Mouse (Mus musculus) embryonic facial prominence, embryonic 12.5 days (tissue): ENCODE measurements around the gene Rab37. TPM values are rescaled to one million over a fixed set of nuclear protein-coding genes. Genes with fewer than 3 reads are reported as not detected.

Source experiments
- ATAC-seq: fragments of 200-750 bp; cut with Nextera tagmentation; 2 replicates; pipeline ENCODE4 v1.8.0; 2017; ENCODE audit not compliant: insufficient number of reproducible peaks, insufficient read depth, low FRiP score, low TSS enrichment
- H3K27ac ChIP-seq: fragments of 300-500 bp; sonication (generic); 2 replicates; pipeline ENCODE4 v1.5.1; 2016; ENCODE audit warnings: mild to moderate bottlenecking
- H3K27me3 ChIP-seq: fragments of 300-500 bp; sonication (generic); 2 replicates; pipeline ENCODE4 v1.6.1; 2016; ENCODE audit warnings: mild to moderate bottlenecking, moderate library complexity
- H3K36me3 ChIP-seq: fragments of 300-500 bp; sonication (generic); 2 replicates; pipeline ENCODE4 v1.6.1; 2016; ENCODE audit warnings: mild to moderate bottlenecking
- H3K4me1 ChIP-seq: fragments of 300-500 bp; sonication (generic); 2 replicates; pipeline ENCODE4 v1.6.1; 2016
- H3K4me2 ChIP-seq: fragments of 300-500 bp; sonication (generic); replicated peaks from 2 replicates; pipeline ENCODE4 v1.6.1; 2016; ENCODE audit warnings: mild to moderate bottlenecking, moderate library complexity
- H3K4me3 ChIP-seq: fragments of 300-500 bp; sonication (generic); 2 replicates; pipeline ENCODE4 v1.5.1; 2016; ENCODE audit warnings: mild to moderate bottlenecking
- H3K9ac ChIP-seq: fragments of 300-500 bp; sonication (generic); 2 replicates; pipeline ENCODE4 v1.6.1; 2016; ENCODE audit warnings: mild to moderate bottlenecking, moderate library complexity
- H3K9me3 ChIP-seq: fragments of 300-500 bp; sonication (generic); 2 replicates; pipeline ENCODE4 v1.6.1; 2016; ENCODE audit warnings: mild to moderate bottlenecking, moderate library complexity
- WGBS: fragments of 180-500 bp; shearing (Covaris S2); methylation state at CpG from one replicate; pipeline ENCODE4 v1.1.7; 2016; 5-methylcytosine and 5-hydroxymethylcytosine counted together
- polyA plus RNA-seq: library from polyadenylated mRNA; unstranded; fragments of >200 nt; fragmentation: Nextera tagmentation; extraction: Ambion mirVana; gene quantifications from 2 replicates; pipeline ENCODE4 v1.2.1, GENCODE M21; 2016

The Rab37 gene
- polyA plus RNA-seq, 1 experiment from 2014 or later: 2.1 TPM

DNA sequence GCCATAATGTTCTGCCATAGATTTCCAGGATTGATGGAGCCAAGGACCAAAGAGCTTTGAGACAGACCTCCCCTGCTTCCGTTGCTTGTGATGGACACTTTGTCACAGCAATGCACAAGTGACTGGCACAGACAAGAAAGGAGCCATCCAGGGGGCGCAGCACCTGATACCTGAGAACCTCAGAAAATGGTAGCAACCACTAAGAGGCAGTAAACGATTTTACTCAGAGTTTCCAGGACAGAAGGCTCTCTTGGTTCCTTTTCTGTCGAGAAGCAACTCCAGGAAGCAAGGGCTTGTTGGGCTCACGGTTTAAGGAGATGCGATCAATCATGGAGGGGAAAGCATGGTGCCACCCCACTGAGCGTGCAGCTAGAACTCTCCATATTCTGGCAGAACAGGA lies 5.0 kb upstream of the Rab37 start:
- H3K4me1 ChIP-seq: peaks cover under 1% of the 10 kb centered on the region
- no peaks in the 10 kb centered on the region for H3K9me3 ChIP-seq
- ATAC-seq: no peak
- H3K36me3 ChIP-seq: no peaks in the 10 kb centered on the region
- no peak overlapping the region for H3K27ac ChIP-seq
- WGBS: 67% methylated on average over 7 of the region's 7 CpGs
- H3K4me3 ChIP-seq: no peak overlapping the region
- peaks cover 42% of the 10 kb centered on the region for H3K27me3 ChIP-seq
- no peak overlapping the region for H3K9ac ChIP-seq
- H3K4me2 ChIP-seq: no peak overlapping the region

DNA sequence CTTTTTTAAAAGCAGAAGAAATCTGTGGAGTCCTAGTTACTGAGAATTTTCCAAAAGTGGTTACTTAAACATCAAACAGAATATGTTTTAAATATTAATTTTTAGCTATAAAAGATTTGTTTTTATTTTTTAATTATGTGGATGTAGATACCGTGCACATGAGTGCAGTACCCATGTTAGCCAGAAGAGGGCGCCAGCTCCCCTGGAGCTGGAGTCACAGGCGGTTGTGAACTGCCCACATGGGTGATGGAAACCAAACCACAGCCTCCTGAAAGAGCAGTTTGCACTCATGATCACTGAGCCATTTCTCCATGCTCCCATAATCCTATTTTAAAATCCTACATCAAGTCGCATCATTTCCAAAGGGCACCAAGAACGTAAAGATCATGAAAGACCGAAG lies 1.4 kb upstream of the Rab37 start:
- H3K27me3 ChIP-seq: peaks cover 44% of the 10 kb centered on the region
- H3K4me1 ChIP-seq: peaks cover 10% of the 10 kb centered on the region
- no peaks in the 10 kb centered on the region for H3K9me3 ChIP-seq
- ATAC-seq: no peak
- H3K4me2 ChIP-seq: no peak overlapping the region
- no peak overlapping the region for H3K4me3 ChIP-seq
- H3K9ac ChIP-seq: no peak overlapping the region
- no peak overlapping the region for H3K27ac ChIP-seq
- no peaks in the 10 kb centered on the region for H3K36me3 ChIP-seq
- WGBS: 66% methylated on average over 6 of the region's 6 CpGs

DNA sequence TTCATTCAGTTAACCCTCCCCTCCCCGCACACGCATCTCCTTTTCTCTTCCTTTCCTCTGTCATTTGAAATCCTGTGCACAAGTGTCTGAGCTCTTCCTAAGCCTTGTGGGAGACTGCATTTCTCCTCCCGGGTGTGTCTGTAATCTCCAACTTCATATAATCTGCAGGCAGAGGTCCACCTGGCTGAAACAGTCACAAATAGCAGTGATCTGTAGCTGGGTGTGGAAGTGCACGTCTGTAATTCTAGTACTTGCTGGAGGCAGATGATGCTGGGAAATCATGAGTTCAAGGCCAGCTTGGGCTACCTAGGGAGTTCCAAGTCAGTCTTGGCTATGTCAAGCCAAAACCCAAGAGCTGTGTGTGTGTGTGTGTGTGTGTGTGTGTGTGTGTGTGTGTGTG lies 909 bp downstream of the Rab37 start:
- Histone ChIP-seq H3K36me3 (no peaks in the 10 kb centered on the region), H3K9ac (no peak overlapping the region), H3K4me2 (peak overlapping the region; percentile 41), H3K4me1 (peaks cover 10% of the 10 kb centered on the region), H3K27ac (no peak overlapping the region), H3K9me3 (no peaks in the 10 kb centered on the region), H3K27me3 (peaks cover 29% of the 10 kb centered on the region), H3K4me3 (peak overlapping the region; percentile 13; the same call in 1 of the 2 replicates)
- 15% methylated on average over 4 of the region's 4 CpGs for WGBS
- no peak for ATAC-seq

DNA sequence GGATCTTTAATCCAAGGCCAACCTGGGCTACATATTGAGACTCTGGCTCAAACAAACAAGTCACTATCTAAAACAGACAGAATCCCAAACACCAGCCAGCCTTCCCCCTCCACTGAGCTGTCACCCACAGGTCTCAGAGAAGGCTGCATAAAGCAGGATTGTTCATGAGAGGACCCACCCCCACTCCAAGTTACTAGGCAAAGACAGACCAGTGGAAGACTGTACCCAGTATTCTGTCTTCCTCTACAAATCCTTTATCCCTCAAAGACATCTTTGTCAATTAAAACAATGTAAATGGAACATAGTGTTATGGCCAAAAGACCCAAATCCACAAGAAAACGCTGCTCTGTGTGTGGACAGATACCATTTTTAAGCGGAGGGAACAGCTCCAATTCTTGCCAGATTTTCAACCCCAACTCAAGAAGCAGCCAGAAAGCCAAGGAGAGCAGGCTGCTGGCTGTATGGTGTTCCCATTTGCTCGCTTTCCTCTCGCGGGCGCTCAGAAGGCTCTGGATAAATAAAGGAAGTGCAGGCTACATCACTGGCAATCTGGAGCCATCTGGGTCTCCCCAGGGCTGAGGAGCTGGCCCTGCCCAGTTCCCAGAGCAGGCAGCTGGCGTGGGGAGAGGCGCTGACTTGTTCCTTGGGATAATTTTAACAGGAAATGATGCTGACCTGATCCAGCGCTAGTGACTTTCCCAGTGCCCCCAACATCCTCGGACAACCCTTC lies 7.1 kb downstream of the Rab37 start:
- Histone ChIP-seq H3K27me3 (no peaks in the 10 kb centered on the region), H3K9me3 (no peaks in the 10 kb centered on the region), H3K4me3 (no peak overlapping the region), H3K27ac (no peak overlapping the region), H3K4me2 (no peak overlapping the region), H3K9ac (no peak overlapping the region), H3K36me3 (no peaks in the 10 kb centered on the region), H3K4me1 (peaks cover 28% of the 10 kb centered on the region)
- 35% methylated on average over 10 of the region's 10 CpGs for WGBS
- no peak for ATAC-seq

DNA sequence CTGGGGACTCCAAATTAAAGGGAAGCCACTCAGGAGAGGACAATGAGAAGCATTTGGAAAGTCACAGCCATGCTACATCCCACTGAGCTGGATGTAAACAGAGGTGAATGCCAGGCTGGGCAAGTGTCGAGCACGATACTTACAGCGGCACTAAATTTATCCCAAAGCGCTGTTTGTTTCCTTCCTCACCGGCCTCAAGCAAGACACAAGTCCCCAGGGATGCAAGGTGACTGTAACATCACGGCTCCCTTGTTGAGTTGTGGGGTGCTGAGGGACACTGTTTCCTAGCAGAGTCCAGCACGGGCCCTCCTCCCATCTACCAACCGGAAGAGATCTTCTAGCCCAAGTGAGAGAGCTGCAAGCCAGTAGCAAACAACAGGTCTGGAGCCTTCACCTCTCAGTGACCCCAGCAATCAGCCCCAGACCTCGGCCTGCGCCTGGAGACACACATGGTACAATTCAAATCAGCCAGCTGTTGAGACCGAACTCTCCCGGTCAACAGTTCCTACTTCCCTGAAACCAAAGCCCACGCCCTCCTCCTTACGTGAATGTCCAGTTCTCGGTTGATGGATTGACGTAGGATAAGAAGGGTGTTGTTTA lies 8.1 kb downstream of the Rab37 start:
- WGBS: 27% methylated on average over 16 of the region's 16 CpGs
- peaks cover 31% of the 10 kb centered on the region for H3K4me1 ChIP-seq
- H3K27me3 ChIP-seq: no peaks in the 10 kb centered on the region
- ATAC-seq: no peak
- H3K9me3 ChIP-seq: no peaks in the 10 kb centered on the region
- no peak overlapping the region for H3K27ac ChIP-seq
- no peak overlapping the region for H3K9ac ChIP-seq
- no peaks in the 10 kb centered on the region for H3K36me3 ChIP-seq
- H3K4me3 ChIP-seq: no peak overlapping the region
- H3K4me2 ChIP-seq: no peak overlapping the region

DNA sequence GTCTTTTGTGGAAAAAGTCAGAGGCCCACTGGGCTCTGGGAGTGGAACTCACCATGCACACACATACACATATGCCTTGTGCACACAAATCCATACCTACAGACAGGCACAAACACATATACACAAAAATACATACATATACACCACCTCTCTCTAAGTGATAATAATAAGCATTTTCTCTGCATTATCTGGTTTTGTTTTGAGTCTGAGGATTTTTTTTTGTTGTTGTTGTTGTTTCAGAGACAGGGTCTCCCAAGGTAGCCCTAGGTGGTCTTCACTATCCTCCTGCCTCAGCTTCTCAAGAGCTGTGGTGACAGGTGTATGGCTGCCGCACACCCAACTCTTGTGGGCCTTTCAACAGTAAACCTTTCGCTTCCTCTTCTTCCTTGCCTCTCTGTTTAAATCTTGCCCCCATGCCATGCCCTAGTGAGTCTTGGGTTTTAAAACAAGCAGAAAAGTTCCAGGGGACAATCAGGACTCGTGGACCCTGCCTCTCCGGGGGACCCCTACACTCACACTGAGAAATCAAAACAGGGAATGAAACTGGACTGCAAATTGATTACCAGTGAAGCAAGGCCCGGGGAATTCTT lies 8.9 kb downstream of the Rab37 start:
- Histone ChIP-seq H3K4me3 (no peak overlapping the region), H3K9me3 (no peaks in the 10 kb centered on the region), H3K36me3 (no peaks in the 10 kb centered on the region), H3K27me3 (no peaks in the 10 kb centered on the region), H3K27ac (no peak overlapping the region), H3K4me1 (peaks cover 32% of the 10 kb centered on the region), H3K4me2 (no peak overlapping the region), H3K9ac (no peak overlapping the region)
- ATAC-seq: no peak
- 53% methylated on average over 5 of the region's 5 CpGs for WGBS

DNA sequence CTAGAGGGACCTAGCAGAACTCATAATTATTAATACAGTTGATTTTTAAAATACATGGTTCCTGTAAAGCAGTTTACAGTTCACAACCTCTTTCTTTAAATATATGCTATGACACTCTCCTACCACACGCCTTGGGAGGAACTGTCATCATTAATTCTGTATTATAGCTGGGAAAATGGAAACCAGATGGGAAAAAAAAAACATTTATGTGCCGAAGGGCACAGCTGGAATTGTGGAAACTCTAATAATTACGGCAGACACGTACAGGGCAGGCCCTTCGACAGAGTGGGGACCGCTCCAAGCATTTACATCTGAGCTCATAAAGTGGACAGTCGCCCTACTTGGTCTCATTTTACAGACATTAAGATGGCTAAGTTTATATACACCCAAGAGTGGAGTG lies 9.5 kb downstream of the Rab37 start:
- H3K9ac ChIP-seq: no peak overlapping the region
- ATAC-seq: no peak
- H3K4me2 ChIP-seq: no peak overlapping the region
- H3K9me3 ChIP-seq: no peaks in the 10 kb centered on the region
- 15% methylated on average over 7 of the region's 7 CpGs for WGBS
- no peak overlapping the region for H3K27ac ChIP-seq
- no peaks in the 10 kb centered on the region for H3K36me3 ChIP-seq
- H3K27me3 ChIP-seq: no peaks in the 10 kb centered on the region
- H3K4me1 ChIP-seq: peaks cover 32% of the 10 kb centered on the region
- H3K4me3 ChIP-seq: no peak overlapping the region

DNA sequence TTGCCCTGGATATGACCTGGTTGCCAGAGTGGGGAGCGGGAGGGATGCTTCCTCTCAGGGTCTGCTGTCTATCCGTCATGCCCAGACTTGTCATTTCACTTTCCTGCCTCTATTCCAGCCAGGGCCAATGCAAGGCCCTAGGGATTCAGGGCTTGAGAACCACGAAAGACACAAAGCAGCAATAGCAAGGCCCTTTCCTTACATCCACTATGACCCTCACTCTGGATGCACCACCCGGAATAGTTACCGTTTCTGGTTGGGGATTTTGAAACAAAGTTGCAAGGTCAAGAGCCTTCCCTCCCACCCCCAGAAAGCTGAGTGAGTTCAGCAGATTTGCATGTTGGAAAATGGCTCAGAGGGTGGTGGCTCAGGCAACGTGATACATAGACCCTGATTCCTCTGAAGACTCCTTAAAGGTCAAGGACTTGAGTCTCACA lies 10.4 kb downstream of the Rab37 start:
- H3K9me3 ChIP-seq: no peaks in the 10 kb centered on the region
- H3K4me2 ChIP-seq: no peak overlapping the region
- peaks cover 32% of the 10 kb centered on the region for H3K4me1 ChIP-seq
- 38% methylated on average over 6 of the region's 6 CpGs for WGBS
- no peaks in the 10 kb centered on the region for H3K27me3 ChIP-seq
- no peaks in the 10 kb centered on the region for H3K36me3 ChIP-seq
- H3K9ac ChIP-seq: no peak overlapping the region
- no peak overlapping the region for H3K4me3 ChIP-seq
- H3K27ac ChIP-seq: no peak overlapping the region
- no peak for ATAC-seq

DNA sequence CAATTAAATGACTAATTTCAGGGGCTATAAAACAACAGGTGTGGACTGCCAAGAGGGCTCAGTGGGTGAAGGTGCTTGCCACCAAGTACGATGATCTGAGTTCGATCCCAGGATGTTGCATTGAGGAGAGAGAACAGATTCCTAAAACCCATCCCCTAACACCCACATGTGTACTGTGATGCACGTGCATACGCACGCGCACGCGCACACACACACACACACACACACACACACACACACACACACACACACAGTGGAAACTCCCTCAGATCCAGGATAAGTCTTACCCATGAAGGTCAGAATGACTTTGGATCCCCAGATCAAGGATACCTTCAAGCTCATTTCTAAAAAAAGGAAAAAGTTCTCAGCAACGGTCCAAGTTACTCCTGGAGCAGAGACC lies 10.9 kb downstream of the Rab37 start:
- no peaks in the 10 kb centered on the region for H3K9me3 ChIP-seq
- ATAC-seq: no peak
- no peaks in the 10 kb centered on the region for H3K27me3 ChIP-seq
- peaks cover 32% of the 10 kb centered on the region for H3K4me1 ChIP-seq
- no peak overlapping the region for H3K27ac ChIP-seq
- no peak overlapping the region for H3K4me2 ChIP-seq
- no peaks in the 10 kb centered on the region for H3K36me3 ChIP-seq
- WGBS: 90% methylated on average over 9 of the region's 9 CpGs
- no peak overlapping the region for H3K4me3 ChIP-seq
- no peak overlapping the region for H3K9ac ChIP-seq

DNA sequence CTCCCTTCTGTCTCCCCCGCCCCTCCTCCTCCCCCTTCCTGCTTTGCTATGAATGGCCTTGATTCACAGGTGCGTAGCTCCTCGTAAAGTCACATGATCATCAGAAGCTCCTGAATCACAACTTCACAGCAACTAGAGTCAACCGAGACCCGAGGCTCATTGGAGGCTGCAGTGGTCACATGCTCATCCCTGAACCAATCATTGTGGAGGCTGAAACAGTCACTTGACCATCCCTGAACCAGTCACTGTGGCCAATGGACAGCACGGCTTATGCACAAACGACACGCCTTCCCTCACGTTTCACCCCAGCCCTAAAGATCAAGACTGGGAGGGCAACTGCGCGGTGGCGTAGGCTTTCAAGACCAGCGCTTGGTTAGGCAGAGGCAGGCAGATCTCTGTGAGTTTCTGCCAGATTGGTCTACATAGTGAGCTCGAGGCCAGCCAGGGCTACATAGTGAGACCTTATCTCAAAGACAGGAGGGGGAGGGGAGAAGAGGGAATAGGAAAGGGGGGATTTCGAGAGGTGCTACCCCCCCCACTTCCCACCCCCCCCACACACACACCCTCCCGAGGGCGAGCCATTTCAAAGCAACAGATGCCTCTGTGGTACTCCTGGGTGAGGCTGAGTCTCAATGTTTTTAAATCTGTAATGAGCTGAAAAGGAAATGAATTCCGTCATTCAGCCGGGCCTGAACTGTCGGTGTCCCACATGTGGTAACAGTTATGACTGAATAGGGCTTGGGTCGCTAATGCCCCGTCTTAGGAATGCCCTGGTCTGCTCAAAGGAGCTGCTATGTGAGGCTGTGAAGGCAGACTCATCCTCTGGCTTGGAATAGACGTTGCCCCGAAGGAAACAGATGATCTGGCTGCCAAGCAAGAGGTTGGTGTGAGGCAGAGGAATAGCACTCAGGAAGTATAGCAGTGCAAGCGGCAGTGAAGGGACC lies 12.5 kb downstream of the Rab37 start:
- no peak overlapping the region for H3K9ac ChIP-seq
- H3K27ac ChIP-seq: no peak overlapping the region
- no peak overlapping the region for H3K4me2 ChIP-seq
- no peak for ATAC-seq
- H3K4me3 ChIP-seq: no peak overlapping the region
- 59% methylated on average over 25 of the region's 25 CpGs for WGBS
- no peaks in the 10 kb centered on the region for H3K36me3 ChIP-seq
- H3K9me3 ChIP-seq: no peaks in the 10 kb centered on the region
- H3K4me1 ChIP-seq: peaks cover 32% of the 10 kb centered on the region
- H3K27me3 ChIP-seq: no peaks in the 10 kb centered on the region

DNA sequence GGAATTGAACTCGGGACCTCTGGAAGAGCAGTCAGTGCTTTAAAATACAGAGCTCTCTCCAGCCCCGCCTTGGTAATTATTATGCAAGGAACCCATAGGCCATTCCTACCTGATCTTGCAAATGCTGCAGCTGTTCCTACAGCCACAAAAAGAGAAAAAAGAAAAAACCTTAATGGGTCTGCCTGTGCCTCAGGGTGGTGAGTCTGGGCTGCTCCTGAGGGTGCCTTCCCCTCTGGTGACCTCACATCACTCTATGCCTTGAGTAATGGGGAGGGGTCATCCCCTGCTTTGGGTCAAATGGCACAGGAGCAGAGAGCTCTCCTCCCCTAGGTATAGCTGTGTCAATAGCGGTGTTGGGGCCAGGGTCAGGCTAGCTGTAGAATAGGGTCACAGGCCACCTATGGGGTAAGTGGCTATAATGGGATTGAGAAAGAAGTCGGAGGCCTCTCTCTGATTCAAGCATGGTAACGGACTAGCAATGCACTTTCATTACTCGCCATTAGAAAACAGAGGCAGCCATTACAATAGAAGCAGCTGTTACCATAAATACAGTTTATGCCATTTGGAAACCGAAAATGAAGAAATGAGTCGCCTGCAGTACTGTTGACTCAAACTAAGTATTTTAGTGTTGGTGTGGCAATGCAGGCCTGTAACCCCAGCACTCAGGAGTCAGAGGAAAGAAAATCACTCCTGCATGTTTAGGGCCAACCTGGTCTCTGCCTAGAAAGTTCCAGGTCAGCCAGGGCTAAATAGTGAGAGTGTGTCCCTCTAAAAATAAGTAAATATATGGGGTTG lies 13.7 kb downstream of the Rab37 start:
- Histone ChIP-seq H3K9ac (no peak overlapping the region), H3K27me3 (no peaks in the 10 kb centered on the region), H3K36me3 (no peaks in the 10 kb centered on the region), H3K27ac (no peak overlapping the region), H3K9me3 (no peaks in the 10 kb centered on the region), H3K4me3 (no peak overlapping the region), H3K4me1 (peaks cover 21% of the 10 kb centered on the region), H3K4me2 (no peak overlapping the region)
- WGBS: 53% methylated on average over 8 of the region's 8 CpGs
- ATAC-seq: no peak
